Mouse (Mus musculus): ENCODE measurements around the gene Lrrc46. TPM values are rescaled to one million over a fixed set of nuclear protein-coding genes. Genes with fewer than 3 reads are reported as not detected.

Gene Lrrc46
- polyA plus RNA-seq, 1 experiment from 2014 or later = 0.90 TPM

DNA sequence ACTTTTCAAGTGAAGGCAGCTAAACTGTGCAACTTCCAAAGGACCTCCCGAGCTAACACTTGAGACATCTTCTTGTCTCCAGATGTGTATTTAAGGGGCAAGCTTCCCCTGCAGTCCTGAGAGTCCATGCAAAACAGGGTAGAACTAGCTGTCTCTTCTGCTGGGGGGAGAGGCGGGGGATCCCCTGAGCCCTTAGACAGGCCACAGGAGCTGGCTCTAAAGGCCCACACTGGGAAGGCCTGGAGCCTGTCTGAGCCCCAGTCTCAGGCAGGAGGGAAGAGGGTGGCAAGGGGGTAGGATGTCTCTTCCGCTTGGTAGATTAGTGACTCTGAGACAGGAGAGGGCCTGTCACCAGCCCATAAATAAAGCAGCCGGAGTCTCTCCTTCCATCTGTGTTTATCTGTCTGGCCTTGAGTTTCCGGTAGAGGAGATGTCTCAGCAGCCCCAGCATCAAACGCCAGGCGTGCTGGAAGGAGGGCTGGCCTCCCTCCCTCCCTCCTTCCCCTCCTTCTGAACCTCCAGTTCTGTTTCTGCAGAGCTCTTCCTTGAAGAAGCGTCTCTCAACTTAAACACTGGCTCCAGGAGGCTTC, 48.4 kb downstream of the Lrrc46 start:
- DNase-seq (ENCODE audit: low spot score) = no peak
- Histone ChIP-seq H3K36me3 (no peaks in the 10 kb centered on the region), H3K27ac (peak overlapping the region; percentile 42), H3K27me3 (ENCODE audit: low read depth, poor library complexity, severe bottlenecking) (peaks cover 54% of the 10 kb centered on the region), H3K9me3 (replicated peaks) (no peaks in the 10 kb centered on the region), H3K4me3 (no peak overlapping the region), H3K4me1 (peaks cover 57% of the 10 kb centered on the region)
- 10% methylated on average over 8 of the region's 8 CpGs for WGBS

DNA sequence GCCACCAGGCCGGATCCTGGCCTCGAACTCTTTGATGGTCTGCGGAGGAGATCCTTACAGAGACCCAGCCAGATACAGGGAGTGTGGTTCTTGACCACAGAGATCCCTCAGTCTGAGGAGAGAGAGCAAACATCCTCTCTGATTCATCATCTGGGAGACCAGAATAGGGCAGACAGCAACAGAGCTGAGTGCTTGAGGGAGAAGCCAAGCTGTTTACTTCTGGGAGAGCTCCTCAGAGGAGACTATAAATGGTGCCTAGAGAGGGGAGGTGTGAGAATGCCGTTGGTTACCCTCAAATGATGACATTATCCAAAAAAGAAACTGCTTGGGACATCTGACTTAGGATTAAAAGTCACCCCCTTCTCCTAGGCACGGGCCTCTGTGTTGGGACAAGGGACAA, 49.7 kb downstream of the Lrrc46 start:
- Histone ChIP-seq H3K27ac (no peak overlapping the region), H3K27me3 (ENCODE audit: low read depth, poor library complexity, severe bottlenecking) (peaks cover 48% of the 10 kb centered on the region), H3K9me3 (replicated peaks) (no peaks in the 10 kb centered on the region), H3K4me1 (peaks cover 58% of the 10 kb centered on the region), H3K4me3 (no peak overlapping the region), H3K36me3 (no peaks in the 10 kb centered on the region)
- 73% methylated on average over 5 of the region's 5 CpGs for WGBS
- DNase-seq (ENCODE audit: low spot score) = no peak

DNA sequence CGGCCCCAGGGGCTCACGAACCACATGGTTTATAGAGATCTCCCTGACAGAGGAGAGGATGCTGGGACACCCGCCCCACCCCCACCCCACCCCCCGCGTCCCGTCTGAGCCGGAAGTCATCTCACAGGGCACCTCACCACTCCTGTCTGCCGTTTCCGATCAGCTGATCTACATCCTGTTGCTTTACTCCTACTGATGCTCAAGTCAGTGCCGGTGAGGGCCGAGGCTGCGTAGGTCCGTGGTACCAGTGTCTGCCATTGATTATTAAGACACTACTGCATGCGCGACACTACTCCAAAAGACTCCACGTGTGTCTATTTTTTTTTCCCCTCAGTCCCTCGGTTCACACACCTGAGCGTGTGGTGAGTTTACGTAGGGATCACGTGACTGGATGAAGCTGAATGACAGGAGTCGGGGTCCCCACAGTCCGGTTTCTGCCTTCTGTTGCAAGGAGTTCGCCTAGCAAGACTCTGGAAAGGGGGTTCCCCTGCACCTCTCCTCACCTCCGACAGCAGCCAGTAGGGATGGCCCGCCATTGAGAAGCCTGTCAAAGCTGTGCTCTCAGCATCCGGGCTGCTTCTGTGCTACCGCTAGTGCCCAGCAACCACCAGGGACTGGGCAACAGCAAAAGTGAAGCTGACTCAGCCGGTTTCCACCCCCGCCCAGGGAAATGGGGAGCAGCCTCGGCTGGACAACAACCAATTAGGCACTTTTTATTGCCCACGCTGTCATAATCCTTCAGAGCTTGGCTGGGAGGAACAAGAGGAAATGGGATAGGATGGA, 53.1 kb downstream of the Lrrc46 start:
- Histone ChIP-seq H3K27me3 (ENCODE audit: low read depth, poor library complexity, severe bottlenecking) (peaks cover 35% of the 10 kb centered on the region; the same call in 1 of the 2 replicates), H3K27ac (peak overlapping the region; percentile 56), H3K9me3 (replicated peaks) (no peaks in the 10 kb centered on the region), H3K4me3 (peak overlapping the region; percentile 45), H3K4me1 (peaks cover 58% of the 10 kb centered on the region), H3K36me3 (no peaks in the 10 kb centered on the region)
- 5% methylated on average over 31 of the region's 31 CpGs for WGBS
- DNase-seq (ENCODE audit: low spot score) = peak; percentile 59

DNA sequence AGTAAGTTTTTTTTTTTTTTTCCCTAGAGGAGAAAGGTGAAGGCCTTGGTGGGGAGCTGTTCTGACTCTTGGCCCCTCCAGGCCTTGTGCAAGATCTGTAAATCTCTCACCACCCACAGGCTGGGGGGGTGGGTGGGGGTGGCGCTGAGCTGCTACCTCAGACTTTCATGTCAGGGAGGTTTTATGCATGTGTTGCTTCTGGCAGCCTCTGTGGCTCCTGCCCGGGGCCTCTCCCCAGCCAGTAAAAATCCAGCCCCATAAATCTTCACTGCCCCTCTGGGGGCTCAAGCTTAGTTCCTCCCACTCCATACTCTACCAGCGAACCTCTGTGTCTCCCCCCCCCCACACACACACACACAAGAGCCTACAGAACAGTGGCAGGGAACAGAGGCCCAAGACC, 54.7 kb downstream of the Lrrc46 start:
- Histone ChIP-seq H3K27me3 (ENCODE audit: low read depth, poor library complexity, severe bottlenecking) (peaks cover 37% of the 10 kb centered on the region; the same call in 1 of the 2 replicates), H3K9me3 (replicated peaks) (no peaks in the 10 kb centered on the region), H3K27ac (peak overlapping the region; percentile 69), H3K4me1 (peaks cover 56% of the 10 kb centered on the region), H3K36me3 (no peaks in the 10 kb centered on the region), H3K4me3 (peak overlapping the region; percentile 8; the same call in 1 of the 2 replicates)
- 0% methylated on average over 3 of the region's 3 CpGs for WGBS
- DNase-seq (ENCODE audit: low spot score) = peak; percentile 52

DNA sequence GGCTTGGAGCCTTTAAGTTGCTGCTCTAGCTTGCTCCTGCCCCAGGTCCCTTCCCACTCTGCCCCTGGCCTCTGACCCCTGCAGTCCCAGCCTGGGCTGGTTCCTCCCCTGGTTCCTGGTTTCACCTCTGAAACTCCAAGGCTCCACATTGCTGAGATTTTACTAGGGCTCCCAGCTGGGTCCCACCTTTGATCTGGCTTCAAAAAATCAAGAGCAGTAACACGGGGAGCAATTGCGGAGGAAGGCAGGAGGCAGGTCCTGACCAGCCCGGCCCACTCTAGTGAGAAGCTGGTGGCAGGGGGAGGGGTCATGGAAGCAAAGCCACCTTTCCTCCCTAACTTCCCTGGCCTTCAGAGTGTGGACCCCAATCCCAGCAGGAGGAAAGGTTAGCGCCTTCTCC, 56.3 kb downstream of the Lrrc46 start:
- Histone ChIP-seq H3K27ac (peak overlapping the region; percentile 69), H3K27me3 (ENCODE audit: low read depth, poor library complexity, severe bottlenecking) (peaks cover 38% of the 10 kb centered on the region; the same call in 1 of the 2 replicates), H3K4me1 (peaks cover 56% of the 10 kb centered on the region), H3K4me3 (peak overlapping the region; percentile 13; the same call in 1 of the 2 replicates), H3K36me3 (no peaks in the 10 kb centered on the region), H3K9me3 (replicated peaks) (no peaks in the 10 kb centered on the region)
- DNase-seq (ENCODE audit: low spot score) = peak; percentile 56
- 7% methylated on average over 4 of the region's 4 CpGs for WGBS

Small RNA genes lying within 50 kb of the gene (microRNA-seq; reads per million reads assigned to microRNA genes)
- 0.88 reads per million for gene Mir8103

Other genes with a start within 250 kb of the Lrrc46 start
- 60.0 and 69.3 TPM in 2 replicates for gene Nfe2l1, start 211.4 kb downstream of the Lrrc46 start, polyA plus RNA-seq (2016; fragmentation: Nextera tagmentation; extraction: Ambion mirVana)
- 25.9 and 39.9 TPM in 2 replicates for gene Copz2, start 191.5 kb downstream of the Lrrc46 start, polyA plus RNA-seq (2016; fragmentation: Nextera tagmentation; extraction: Ambion mirVana)
- 85.3 and 90.0 TPM in 2 replicates for gene Cdk5rap3, start 124.9 kb downstream of the Lrrc46 start, polyA plus RNA-seq (2016; fragmentation: Nextera tagmentation; extraction: Ambion mirVana)
- 0.58 and 0.71 TPM in 2 replicates for gene Prr15l, start 113.3 kb downstream of the Lrrc46 start, polyA plus RNA-seq (2016; fragmentation: Nextera tagmentation; extraction: Ambion mirVana)
- 31.3 and 33.0 TPM in 2 replicates for gene Pnpo, start 97.4 kb downstream of the Lrrc46 start, polyA plus RNA-seq (2016; fragmentation: Nextera tagmentation; extraction: Ambion mirVana)
- gene Sp2, start 58.4 kb downstream of the Lrrc46 start, polyA plus RNA-seq (2016; fragmentation: Nextera tagmentation; extraction: Ambion mirVana) = 26.1 and 28.1 TPM in 2 replicates
- gene Sp6, start 28.0 kb downstream of the Lrrc46 start, polyA plus RNA-seq (2016; fragmentation: Nextera tagmentation; extraction: Ambion mirVana) = 9.2 and 11.8 TPM in 2 replicates
- 47.5 and 50.4 TPM in 2 replicates for gene Scrn2, start 11.5 kb downstream of the Lrrc46 start, polyA plus RNA-seq (2016; fragmentation: Nextera tagmentation; extraction: Ambion mirVana)
- 93.6 and 94.8 TPM in 2 replicates for gene Mrpl10, start 153 bp upstream of the Lrrc46 start, polyA plus RNA-seq (2016; fragmentation: Nextera tagmentation; extraction: Ambion mirVana)
- 8.3 and 10.1 TPM in 2 replicates for gene Osbpl7, start 9.2 kb upstream of the Lrrc46 start, polyA plus RNA-seq (2016; fragmentation: Nextera tagmentation; extraction: Ambion mirVana)
- 0.05 and 0.08 TPM in 2 replicates for gene Tbx21, start 73.9 kb upstream of the Lrrc46 start, polyA plus RNA-seq (2016; fragmentation: Nextera tagmentation; extraction: Ambion mirVana)
- 6.1 and 7.8 TPM in 2 replicates for gene Tbkbp1, start 110.1 kb upstream of the Lrrc46 start, polyA plus RNA-seq (2016; fragmentation: Nextera tagmentation; extraction: Ambion mirVana)
- 82.8 and 88.9 TPM in 2 replicates for gene Kpnb1, start 146.5 kb upstream of the Lrrc46 start, polyA plus RNA-seq (2016; fragmentation: Nextera tagmentation; extraction: Ambion mirVana)
- 61.6 and 70.5 TPM in 2 replicates for gene Npepps, start 239.2 kb upstream of the Lrrc46 start, polyA plus RNA-seq (2016; fragmentation: Nextera tagmentation; extraction: Ambion mirVana)